Mouse (Mus musculus) intestine, postnatal 0 days (tissue): Measurements from ENCODE around the gene Chn2. TPM values are rescaled to one million over a fixed set of nuclear protein-coding genes. Genes with fewer than 3 reads are reported as not detected.

Source experiments
- ATAC-seq: fragments of 200-750 bp; cut with Nextera tagmentation; 2 replicates; pipeline ENCODE4 v1.8.0; 2017; ENCODE audit warnings: mild to moderate bottlenecking, moderate TSS enrichment, moderate library complexity
- H3K27ac ChIP-seq: fragments of 300-500 bp; sonication (generic); 2 replicates; pipeline ENCODE4 v1.5.1; 2014; ENCODE audit warnings: mild to moderate bottlenecking, low read depth, low read length, moderate library complexity
- H3K27me3 ChIP-seq: fragments of 300-500 bp; sonication (generic); replicated peaks from 2 replicates; pipeline ENCODE4 v1.6.1; 2014; ENCODE audit warnings: low read length, mixed read lengths; ENCODE audit not compliant: control insufficient read depth, insufficient read depth
- H3K36me3 ChIP-seq: fragments of 300-500 bp; sonication (generic); 2 replicates; pipeline ENCODE4 v1.6.1; 2014; ENCODE audit warnings: mild to moderate bottlenecking, moderate library complexity; ENCODE audit not compliant: control insufficient read depth, insufficient read depth
- H3K4me1 ChIP-seq: fragments of 300-500 bp; sonication (generic); replicated peaks from 2 replicates; pipeline ENCODE4 v1.6.1; 2014; ENCODE audit warnings: antibody characterized with exemption, low read length, mixed read lengths; ENCODE audit not compliant: control insufficient read depth, insufficient read depth
- H3K4me2 ChIP-seq: fragments of 300-500 bp; sonication (generic); replicated peaks from 2 replicates; pipeline ENCODE4 v1.6.1; 2014; ENCODE audit warnings: low read depth, mild to moderate bottlenecking, moderate library complexity
- H3K4me3 ChIP-seq: fragments of 300-500 bp; sonication (generic); 2 replicates; pipeline ENCODE4 v1.5.1; 2014; ENCODE audit warnings: low read depth, low read length
- H3K9ac ChIP-seq: fragments of 300-500 bp; sonication (generic); 2 replicates; pipeline ENCODE4 v1.6.1; 2014; ENCODE audit warnings: mild to moderate bottlenecking, low read depth, low read length
- H3K9me3 ChIP-seq: fragments of 300-500 bp; sonication (generic); 2 replicates; pipeline ENCODE4 v1.6.1; 2016; ENCODE audit warnings: mixed run types; ENCODE audit not compliant: control insufficient read depth
- CTCF ChIP-seq: sonication (generic); IDR thresholded peaks from 2 replicates; pipeline ENCODE4 v1.5.1; 2016; ENCODE audit warnings: low read depth, mild to moderate bottlenecking, control low read depth, antibody characterized with exemption, moderate library complexity
- WGBS: fragments of 180-500 bp; shearing (Covaris S2); extraction: QIAGEN DNeasy Blood & Tissue Kit; methylation state at CpG from one replicate; pipeline ENCODE4 v1.1.7; 2014; 5-methylcytosine and 5-hydroxymethylcytosine counted together
- polyA plus RNA-seq: library from polyadenylated mRNA; unstranded; fragments of >200 nt; fragmentation: Nextera tagmentation; extraction: Ambion mirVana; gene quantifications from 2 replicates; pipeline ENCODE4 v1.2.1, GENCODE M21; 2015

The Chn2 gene
- polyA plus RNA-seq, 1 experiment from 2014 or later, result 19.6 TPM

- Histone ChIP-seq H3K4me3 (no peak overlapping the region), H3K27ac (no peak overlapping the region), H3K9me3 (no peaks in the 10 kb centered on the region), H3K27me3 (no peaks in the 10 kb centered on the region), H3K36me3 (no peaks in the 10 kb centered on the region), H3K4me1 (0 out of 2 replicates have a peak, but pooled peaks cover 4% of the 10 kb centered on the region), H3K9ac (no peak overlapping the region), H3K4me2 (no peak overlapping the region)
- ATAC-seq, result no peak
- 75% methylated on average over 6 of the region's 6 CpGs for WGBS
- no peak for TF ChIP-seq CTCF
Observed at GRCm38 (mm10) chr6:54063878-54064277, 24.5 kb downstream of the Chn2 start.

DNA sequence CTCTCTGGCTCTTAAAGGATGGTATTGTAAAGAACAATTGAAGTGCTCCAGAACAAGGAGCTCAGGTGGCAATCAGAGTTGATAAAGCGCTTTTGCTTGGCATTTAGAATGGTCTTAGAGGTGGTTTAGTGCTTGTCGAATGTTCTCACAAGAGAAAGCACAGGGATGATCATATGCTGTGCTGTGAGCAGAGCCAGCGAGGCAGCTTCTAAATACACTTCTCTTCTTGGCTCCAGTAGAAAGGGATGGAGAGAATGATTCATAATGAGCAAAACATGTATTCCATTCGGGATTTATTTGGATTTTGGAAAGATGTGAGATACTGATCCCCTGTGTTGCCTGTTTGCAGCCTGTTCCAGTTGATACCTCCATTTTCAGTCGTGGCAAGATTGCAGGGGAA is 28.0 kb downstream of the Chn2 start:
- no peaks in the 10 kb centered on the region for H3K27me3 ChIP-seq
- 0 out of 2 replicates have a peak, but pooled peaks cover 10% of the 10 kb centered on the region for H3K4me1 ChIP-seq
- 71% methylated on average over 5 of the region's 5 CpGs for WGBS
- no peaks in the 10 kb centered on the region for H3K9me3 ChIP-seq
- H3K4me2 ChIP-seq, result no peak overlapping the region
- H3K36me3 ChIP-seq, result no peaks in the 10 kb centered on the region
- no peak for TF ChIP-seq CTCF
- H3K4me3 ChIP-seq, result no peak overlapping the region
- H3K9ac ChIP-seq, result no peak overlapping the region
- H3K27ac ChIP-seq, result no peak overlapping the region
- no peak for ATAC-seq

DNA sequence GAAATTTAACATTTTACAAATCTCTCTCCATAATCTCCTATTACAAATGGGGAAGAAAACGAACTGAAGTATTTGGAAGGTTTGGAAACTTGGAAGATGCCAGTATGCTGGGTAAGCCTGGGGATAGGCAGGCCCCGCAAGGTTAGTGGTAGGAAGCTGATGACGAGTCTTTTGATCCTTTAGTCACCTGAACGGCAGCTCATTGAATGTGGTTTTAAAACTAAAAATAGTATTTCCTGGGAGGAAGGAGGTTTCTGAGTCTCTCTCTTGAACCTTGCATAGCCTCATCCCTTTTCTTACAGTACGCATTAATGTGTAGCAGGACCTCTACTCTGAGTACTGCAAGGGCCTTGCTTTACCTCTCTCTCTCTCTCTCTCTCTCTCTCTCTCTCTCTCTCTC is 29.5 kb downstream of the Chn2 start:
- ATAC-seq, result no peak
- H3K9ac ChIP-seq, result no peak overlapping the region
- H3K27ac ChIP-seq, result no peak overlapping the region
- no peak for TF ChIP-seq CTCF
- H3K9me3 ChIP-seq, result no peaks in the 10 kb centered on the region
- H3K4me1 ChIP-seq, result 0 out of 2 replicates have a peak, but pooled peaks cover 6% of the 10 kb centered on the region
- H3K4me3 ChIP-seq, result no peak overlapping the region
- H3K4me2 ChIP-seq, result no peak overlapping the region
- WGBS, result 80% methylated on average over 5 of the region's 5 CpGs
- H3K27me3 ChIP-seq, result no peaks in the 10 kb centered on the region
- no peaks in the 10 kb centered on the region for H3K36me3 ChIP-seq

DNA sequence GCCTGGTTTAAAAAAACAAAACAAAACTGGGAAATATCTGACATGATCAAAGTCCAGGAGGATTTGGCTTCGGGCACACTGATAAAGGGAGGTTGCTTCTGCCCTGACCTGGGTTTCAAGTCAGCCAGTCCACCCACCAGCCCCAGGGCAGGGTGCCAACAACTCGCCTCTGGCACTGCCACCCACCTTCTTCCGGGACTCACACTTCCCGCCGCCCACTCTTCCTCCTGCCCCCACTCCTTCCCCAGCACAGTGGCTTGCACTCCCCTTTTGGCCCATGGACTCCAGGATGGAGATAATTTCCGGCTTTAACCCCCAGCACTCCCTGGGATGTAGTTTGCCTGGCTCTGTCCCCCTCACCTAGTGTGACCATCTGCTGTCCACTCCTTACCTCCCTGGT is 31.4 kb downstream of the Chn2 start:
- Histone ChIP-seq H3K4me3 (no peak overlapping the region), H3K9me3 (no peaks in the 10 kb centered on the region), H3K27ac (no peak overlapping the region), H3K27me3 (no peaks in the 10 kb centered on the region), H3K9ac (no peak overlapping the region), H3K4me2 (no peak overlapping the region), H3K4me1 (0 out of 2 replicates have a peak, but pooled peaks cover 6% of the 10 kb centered on the region), H3K36me3 (no peaks in the 10 kb centered on the region)
- TF ChIP-seq CTCF, result no peak
- WGBS, result 46% methylated on average over 6 of the region's 6 CpGs
- ATAC-seq, result no peak

GRCm38 (mm10) chr6:54071478-54071877 is 32.1 kb downstream of the Chn2 start:
- Histone ChIP-seq H3K9me3 (no peaks in the 10 kb centered on the region), H3K4me1 (0 out of 2 replicates have a peak, but pooled peaks cover 6% of the 10 kb centered on the region), H3K27ac (no peak overlapping the region), H3K27me3 (no peaks in the 10 kb centered on the region), H3K4me3 (no peak overlapping the region), H3K9ac (no peak overlapping the region), H3K4me2 (no peak overlapping the region), H3K36me3 (no peaks in the 10 kb centered on the region)
- no peak for TF ChIP-seq CTCF
- WGBS, result 59% methylated on average over 4 of the region's 4 CpGs
- no peak for ATAC-seq

DNA sequence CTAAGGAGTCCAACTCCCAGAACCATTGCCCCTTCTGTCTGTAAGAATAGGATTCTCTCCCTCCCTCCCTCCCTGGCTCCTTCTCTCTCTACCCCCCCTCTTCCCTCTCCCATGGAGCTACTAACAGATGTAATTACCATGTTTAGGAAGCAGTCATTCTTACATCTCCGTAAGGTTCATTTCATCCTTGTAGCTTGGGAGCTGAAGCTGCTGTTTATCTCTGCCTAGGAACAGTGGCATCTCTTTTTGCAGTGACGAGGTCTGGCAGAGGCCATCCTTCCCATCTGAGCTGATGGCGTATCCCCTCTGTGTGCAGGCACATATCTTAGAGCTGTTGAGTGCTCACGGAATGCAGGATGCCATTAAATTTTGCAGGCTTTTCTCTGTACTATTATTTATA is 35.1 kb downstream of the Chn2 start:
- Histone ChIP-seq H3K36me3 (no peaks in the 10 kb centered on the region), H3K27me3 (no peaks in the 10 kb centered on the region), H3K9me3 (no peaks in the 10 kb centered on the region), H3K4me3 (no peak overlapping the region), H3K4me2 (no peak overlapping the region), H3K4me1 (0 out of 2 replicates have a peak, but pooled peaks cover 6% of the 10 kb centered on the region), H3K9ac (no peak overlapping the region), H3K27ac (no peak overlapping the region)
- no peak for TF ChIP-seq CTCF
- no peak for ATAC-seq
- WGBS, result 63% methylated on average over 4 of the region's 4 CpGs

DNA sequence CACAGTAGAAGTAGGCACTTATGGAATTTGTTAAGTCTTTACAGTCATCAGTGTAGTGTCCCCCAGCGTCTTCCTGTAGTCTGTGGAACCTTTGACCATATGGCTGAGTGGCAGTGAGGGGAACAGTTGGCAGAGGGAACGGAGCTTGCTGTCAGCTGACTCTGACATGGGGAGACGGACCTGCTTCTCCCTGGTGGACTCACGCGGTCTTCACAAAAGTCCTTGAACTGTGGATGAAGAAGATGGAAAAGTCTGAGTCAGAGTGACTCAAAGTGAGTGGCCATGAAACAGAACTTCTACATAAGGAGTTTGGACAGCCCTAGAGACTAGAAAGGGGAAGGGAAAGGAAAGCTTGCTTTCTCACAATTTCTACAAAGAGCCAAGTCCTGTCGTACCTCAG is 36.1 kb downstream of the Chn2 start:
- 86% methylated on average over 6 of the region's 6 CpGs for WGBS

More for the DNA sequence above, 36.1 kb downstream of the Chn2 start:
- Histone ChIP-seq H3K36me3 (no peaks in the 10 kb centered on the region), H3K27ac (no peak overlapping the region), H3K4me3 (no peak overlapping the region), H3K4me1 (0 out of 2 replicates have a peak, but pooled peaks cover 6% of the 10 kb centered on the region), H3K4me2 (no peak overlapping the region), H3K27me3 (no peaks in the 10 kb centered on the region), H3K9me3 (no peaks in the 10 kb centered on the region), H3K9ac (no peak overlapping the region)
- no peak for TF ChIP-seq CTCF
- no peak for ATAC-seq
